ENCODE assay signal across 8 mouse cellular contexts in the genomic region with DNA sequence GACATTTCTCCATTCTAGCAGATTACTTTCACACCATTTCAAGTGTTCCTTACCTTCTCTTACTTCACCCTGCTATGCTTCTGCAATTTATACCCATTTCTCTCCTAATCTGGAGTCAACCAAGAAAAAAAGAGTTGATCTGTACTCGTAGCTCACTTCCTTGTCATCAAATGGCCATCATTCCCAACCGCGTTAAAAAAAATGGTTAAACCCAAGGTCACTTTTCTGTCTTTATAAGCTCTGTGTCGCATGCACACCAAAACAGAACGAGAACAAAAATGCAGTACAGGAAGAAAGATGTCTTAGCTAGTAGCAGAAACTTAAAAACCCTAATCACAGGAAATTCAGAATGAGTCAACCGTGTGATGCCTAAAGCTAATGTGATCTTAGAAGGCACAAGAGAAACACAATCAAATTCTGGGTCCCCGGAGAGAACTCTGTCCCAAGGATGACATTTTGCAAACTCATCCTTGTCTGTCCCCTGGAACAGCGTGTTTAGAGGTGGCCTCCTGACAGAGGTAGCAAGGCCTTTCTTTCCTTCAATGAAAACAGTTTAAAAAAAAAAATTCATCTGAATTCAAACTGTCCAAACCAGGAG. TPM values are rescaled to one million over a fixed set of nuclear protein-coding genes. Genes with fewer than 3 reads are reported as not detected.
DNase-seq lines count a peak whose midpoint lies in the region; ATAC-seq and TF ChIP-seq lines count a peak whose summit lies in the region.

No protein-coding gene starts in this region.

- peak overlapping the region; percentile 88 for H3K4me3 ChIP-seq in lung, adult 2 months (replicated peaks; ENCODE audit: extremely low read depth, low read depth, low read length)
- peak overlapping the region; percentile 100 for H3K4me3 ChIP-seq in hindbrain, embryonic 15.5 days
- H3K4me3 ChIP-seq in midbrain, embryonic 15.5 days = peak overlapping the region; percentile 94

- no peak for ATAC-seq in hindbrain, embryonic 15.5 days (ENCODE audit: low FRiP score, low read depth)
- no peak for ATAC-seq in midbrain, embryonic 15.5 days (replicated peaks)

- no peaks in the 10 kb centered on the region for H3K9me3 ChIP-seq in hindbrain, embryonic 15.5 days
- H3K9me3 ChIP-seq in midbrain, embryonic 15.5 days = no peaks in the 10 kb centered on the region

- H3K4me1 ChIP-seq in lung, adult 2 months (ENCODE audit: control insufficient read depth, insufficient read depth, low read length) = peaks cover 2% of the 10 kb centered on the region; the same call in 1 of the 2 replicates
- H3K4me1 ChIP-seq in hindbrain, embryonic 15.5 days (replicated peaks) = peaks cover 27% of the 10 kb centered on the region
- peaks cover 24% of the 10 kb centered on the region for H3K4me1 ChIP-seq in midbrain, embryonic 15.5 days

- peak overlapping the region; percentile 99; the same call in 1 of the 2 replicates for H3K27ac ChIP-seq in hindbrain, embryonic 15.5 days (replicated peaks)
- peak overlapping the region; percentile 98 for H3K27ac ChIP-seq in midbrain, embryonic 15.5 days

- 26% methylated on average over 8 of the region's 8 CpGs for WGBS in lung, adult 2 months
- 17% methylated on average over 8 of the region's 8 CpGs for whole genome bisulfite sequencing in hindbrain, embryonic 15.5 days
- 21% methylated on average over 8 of the region's 8 CpGs for WGBS in midbrain, embryonic 15.5 days

- no peak for DNase-seq in lung, adult 2 months
- no peak for DNase-seq in lung, adult 18-20 months
- DNase-seq in c-Kit-negative CD71-positive TER-119-positive erythroid progenitor cells, embryonic 14.5 days (ENCODE audit: low read depth, low spot score) = peak; percentile 39
- DNase-seq in urinary bladder, adult 18-20 months (ENCODE audit: low spot score in 2 of 2) = no peak
- DNase-seq in ovary, adult 18-20 months (ENCODE audit: low spot score) = no peak
- DNase-seq in frontal cortex, postnatal 14 days (ENCODE audit: low spot score in 2 of 2) = no peak

- H3K4me2 ChIP-seq in hindbrain, embryonic 15.5 days = peak overlapping the region; percentile 80
- peak overlapping the region; percentile 76 for H3K4me2 ChIP-seq in midbrain, embryonic 15.5 days

- no peak for TF ChIP-seq CTCF in lung, adult 2 months (IDR thresholded peaks at IDR 0.05; ENCODE audit: insufficient read depth, low read length)

- H3K9ac ChIP-seq in hindbrain, embryonic 15.5 days = peak overlapping the region; percentile 97
- peak overlapping the region; percentile 93 for H3K9ac ChIP-seq in midbrain, embryonic 15.5 days

- no peaks in the 10 kb centered on the region for H3K27me3 ChIP-seq in hindbrain, embryonic 15.5 days
- H3K27me3 ChIP-seq in midbrain, embryonic 15.5 days (replicated peaks) = no peaks in the 10 kb centered on the region

- TF ChIP-seq POLR2A in lung, adult 2 months (IDR thresholded peaks at IDR 0.05; ENCODE audit: borderline replicate concordance, extremely low read depth, low read depth, low read length) = no peak

- no peaks in the 10 kb centered on the region for H3K36me3 ChIP-seq in hindbrain, embryonic 15.5 days
- H3K36me3 ChIP-seq in midbrain, embryonic 15.5 days (replicated peaks) = no peaks in the 10 kb centered on the region

RNA-seq across cellular contexts. Expression of gene Rnf149, which starts 1.3 kb away (rescaled TPM):
- polyA plus RNA-seq in lung, adult 2 months (2012; rRNA removed) = 17.3 and 18.2 TPM in 2 replicates
- 23.4 and 23.9 TPM in 2 replicates for polyA plus RNA-seq in hindbrain, embryonic 15.5 days (2015; fragmentation: Nextera tagmentation; extraction: Ambion mirVana)
- 22.4 and 25.6 TPM in 2 replicates for polyA plus RNA-seq in midbrain, embryonic 15.5 days (2015; fragmentation: Nextera tagmentation; extraction: Ambion mirVana)

RNA-seq across cellular contexts. Expression of gene Cnot11, which starts 41.1 kb away (rescaled TPM):
- polyA plus RNA-seq in lung, adult 2 months (2012; rRNA removed) = 17.8 and 20.4 TPM in 2 replicates
- 15.9 and 16.2 TPM in 2 replicates for polyA plus RNA-seq in hindbrain, embryonic 15.5 days (2015; fragmentation: Nextera tagmentation; extraction: Ambion mirVana)
- polyA plus RNA-seq in midbrain, embryonic 15.5 days (2015; fragmentation: Nextera tagmentation; extraction: Ambion mirVana) = 15.0 TPM in 2 replicates
